Mouse (Mus musculus): Measurements from ENCODE around the gene Aldh9a1.

- no peak for TF ChIP-seq EP300 (IDR thresholded peaks at IDR 0.05; ENCODE audit: insufficient read depth, low read depth, low read length)
- no peak for TF ChIP-seq POLR2A (IDR thresholded peaks at IDR 0.05; ENCODE audit: insufficient read depth, low read length)
Measured at GRCm38 (mm10) chr1:167372739-167373138, 22.9 kb downstream of the Aldh9a1 start.
